Mouse (Mus musculus) neural tube, embryonic 11.5 days (tissue): ENCODE measurements at regions not wholly inside any gene's neighbourhood (a gene's known extent, or its start where the extent isn't known, plus 50 kb on each side); places are given as distances from the start of the nearest gene placed in this dataset.
"Not testable (repeated sequence)": the region's sequence is repeated elsewhere in the genome, so short reads cannot be mapped to it uniquely, and the experiment has no call there.

Source experiments
- ATAC-seq: fragments of 200-750 bp; cut with Nextera tagmentation; 2 replicates; pipeline ENCODE4 v1.8.0; 2017; ENCODE audit warnings: moderate number of reproducible peaks, mild to moderate bottlenecking, moderate TSS enrichment, moderate library complexity; ENCODE audit not compliant: insufficient read depth, low FRiP score, low TSS enrichment
- DNase-seq: peaks from one replicate; pipeline ENCODE4 v3.0.0-alpha.2; 2015; ENCODE audit warnings: low spot score
- H3K27ac ChIP-seq: fragments of 300-500 bp; sonication (generic); 2 replicates; pipeline ENCODE4 v1.5.1; 2014; ENCODE audit warnings: low read depth, mild to moderate bottlenecking, low read length
- H3K27me3 ChIP-seq: fragments of 300-500 bp; sonication (generic); 2 replicates; pipeline ENCODE4 v1.6.1; 2014; ENCODE audit warnings: mild to moderate bottlenecking, low read length, mixed read lengths; ENCODE audit not compliant: control insufficient read depth, insufficient read depth
- H3K36me3 ChIP-seq: fragments of 300-500 bp; sonication (generic); 2 replicates; pipeline ENCODE4 v1.6.1; 2014; ENCODE audit warnings: mild to moderate bottlenecking, low read length, moderate library complexity, mixed read lengths; ENCODE audit not compliant: control insufficient read depth, insufficient read depth
- H3K4me1 ChIP-seq: fragments of 300-500 bp; sonication (generic); 2 replicates; pipeline ENCODE4 v1.6.1; 2014; ENCODE audit warnings: low read length, mixed read lengths; ENCODE audit not compliant: control insufficient read depth, insufficient read depth
- H3K4me2 ChIP-seq: fragments of 300-500 bp; sonication (generic); 2 replicates; pipeline ENCODE4 v1.6.1; 2014; ENCODE audit warnings: low read depth, mild to moderate bottlenecking, moderate library complexity
- H3K4me3 ChIP-seq: fragments of 300-500 bp; sonication (generic); 2 replicates; pipeline ENCODE4 v1.5.1; 2014; ENCODE audit warnings: low read depth, low read length
- H3K9ac ChIP-seq: fragments of 300-500 bp; sonication (generic); 2 replicates; pipeline ENCODE4 v1.6.1; 2014; ENCODE audit warnings: mild to moderate bottlenecking, low read length
- H3K9me3 ChIP-seq: fragments of 300-500 bp; sonication (generic); 2 replicates; pipeline ENCODE4 v1.6.1; 2016; ENCODE audit warnings: low read length; ENCODE audit not compliant: control insufficient read depth
- WGBS: fragments of 180-500 bp; shearing (Covaris S2); extraction: QIAGEN DNeasy Blood & Tissue Kit; methylation state at CpG from one replicate; pipeline ENCODE4 v1.1.7; 2014; 5-methylcytosine and 5-hydroxymethylcytosine counted together

DNA sequence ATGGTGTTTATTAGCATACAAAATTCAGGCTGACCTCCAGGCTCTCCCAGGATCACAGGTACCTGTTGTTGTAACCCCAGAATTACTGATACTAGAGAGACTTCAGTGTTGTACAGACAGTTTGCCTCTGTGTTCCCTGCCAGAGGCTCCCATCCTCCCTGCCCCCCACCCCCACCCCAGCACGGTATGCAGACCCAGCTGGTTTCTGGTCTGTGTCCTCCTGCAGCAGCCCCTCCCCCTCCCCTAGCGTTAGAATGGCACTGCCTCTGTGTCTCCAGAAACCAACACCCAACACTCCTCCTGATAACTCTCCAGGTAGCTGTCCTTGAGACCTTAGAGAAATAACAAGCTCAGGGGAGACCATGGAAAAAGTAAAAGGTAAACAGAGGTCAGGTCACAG lies 116.6 kb upstream of the Camk1g start:
- ATAC-seq, H3K9me3 ChIP-seq, H3K36me3 ChIP-seq, DNase-seq, H3K9ac ChIP-seq, H3K27ac ChIP-seq, H3K27me3 ChIP-seq, H3K4me1 ChIP-seq, H3K4me3 ChIP-seq, H3K4me2 ChIP-seq: not testable (repeated sequence)
- WGBS: 0% methylated on average over 2 of the region's 2 CpGs

GRCm38 (mm10) chr1:193484977-193485376 lies 114.9 kb upstream of the Camk1g start:
- H3K27me3 ChIP-seq: no peaks in the 10 kb centered on the region
- no peak overlapping the region; the same call in 1 of the 2 replicates for H3K27ac ChIP-seq
- H3K36me3 ChIP-seq: no peaks in the 10 kb centered on the region
- H3K9ac ChIP-seq: no peak overlapping the region
- H3K4me1 ChIP-seq: 0 out of 2 replicates have a peak, but pooled peaks cover 3% of the 10 kb centered on the region
- WGBS: 74% methylated on average over 11 of the region's 11 CpGs
- DNase-seq (no peak), ATAC-seq (no peak; the same call in 1 of the 2 replicates)
- no peak overlapping the region for H3K4me2 ChIP-seq
- H3K9me3 ChIP-seq: no peaks in the 10 kb centered on the region
- H3K4me3 ChIP-seq: no peak overlapping the region

- 59% methylated on average over 1 of the region's 1 CpGs for WGBS
Observed at GRCm38 (mm10) chr1:193477298-193477697, 107.2 kb upstream of the Camk1g start.

GRCm38 (mm10) chr1:193476805-193477204 lies 106.7 kb upstream of the Camk1g start:
- 80% methylated on average over 7 of the region's 7 CpGs for WGBS
- H3K4me2 ChIP-seq: no peak overlapping the region
- H3K27ac ChIP-seq: no peak overlapping the region
- no peak for DNase-seq
- no peak overlapping the region for H3K9ac ChIP-seq
- no peaks in the 10 kb centered on the region for H3K4me1 ChIP-seq
- no peaks in the 10 kb centered on the region for H3K36me3 ChIP-seq
- no peaks in the 10 kb centered on the region for H3K27me3 ChIP-seq
- no peaks in the 10 kb centered on the region for H3K9me3 ChIP-seq
- no peak for ATAC-seq
- H3K4me3 ChIP-seq: no peak overlapping the region

More at GRCm38 (mm10) chr1:193477298-193477697, 107.2 kb upstream of the Camk1g start:
- no peak for DNase-seq
- H3K27ac ChIP-seq: no peak overlapping the region
- no peak for ATAC-seq
- H3K4me1 ChIP-seq: no peaks in the 10 kb centered on the region
- H3K9ac ChIP-seq: no peak overlapping the region
- H3K27me3 ChIP-seq: no peaks in the 10 kb centered on the region
- H3K36me3 ChIP-seq: no peaks in the 10 kb centered on the region
- no peak overlapping the region for H3K4me2 ChIP-seq
- no peaks in the 10 kb centered on the region for H3K9me3 ChIP-seq
- H3K4me3 ChIP-seq: no peak overlapping the region

GRCm38 (mm10) chr1:193466306-193466705 lies 96.2 kb upstream of the Camk1g start:
- no peak for ATAC-seq

DNA sequence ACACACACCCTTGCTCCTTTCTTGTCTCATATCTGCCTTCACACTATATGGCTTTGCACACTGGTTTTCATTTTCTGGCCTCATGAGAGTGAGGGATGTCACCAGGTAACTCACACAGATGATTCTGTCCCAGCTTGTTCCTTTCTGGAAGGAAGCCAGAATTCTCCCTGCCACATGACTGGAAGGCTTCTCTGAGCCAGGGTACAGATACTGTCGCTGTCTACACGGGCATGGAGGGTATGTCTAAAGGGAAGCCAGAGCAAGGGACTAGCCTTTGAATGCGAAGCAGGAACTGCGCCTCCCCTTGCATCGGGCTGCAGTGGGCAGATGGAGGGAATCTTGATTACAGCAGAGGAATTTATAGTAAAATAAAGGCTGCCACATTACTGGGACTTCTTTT lies 89.6 kb upstream of the Camk1g start:
- Histone ChIP-seq H3K27ac (no peak overlapping the region), H3K4me1 (no peaks in the 10 kb centered on the region), H3K9ac (no peak overlapping the region), H3K4me3 (no peak overlapping the region), H3K27me3 (no peaks in the 10 kb centered on the region), H3K9me3 (no peaks in the 10 kb centered on the region), H3K4me2 (no peak overlapping the region), H3K36me3 (no peaks in the 10 kb centered on the region)
- ATAC-seq (no peak), DNase-seq (no peak)
- WGBS: 83% methylated on average over 5 of the region's 5 CpGs

More at GRCm38 (mm10) chr1:193466306-193466705, 96.2 kb upstream of the Camk1g start:
- H3K9ac ChIP-seq: no peak overlapping the region
- no peak overlapping the region for H3K4me2 ChIP-seq
- H3K27ac ChIP-seq: no peak overlapping the region
- no peaks in the 10 kb centered on the region for H3K9me3 ChIP-seq
- no peaks in the 10 kb centered on the region for H3K27me3 ChIP-seq
- no peaks in the 10 kb centered on the region for H3K4me1 ChIP-seq
- no peak for DNase-seq
- no peaks in the 10 kb centered on the region for H3K36me3 ChIP-seq
- no peak overlapping the region for H3K4me3 ChIP-seq

DNA sequence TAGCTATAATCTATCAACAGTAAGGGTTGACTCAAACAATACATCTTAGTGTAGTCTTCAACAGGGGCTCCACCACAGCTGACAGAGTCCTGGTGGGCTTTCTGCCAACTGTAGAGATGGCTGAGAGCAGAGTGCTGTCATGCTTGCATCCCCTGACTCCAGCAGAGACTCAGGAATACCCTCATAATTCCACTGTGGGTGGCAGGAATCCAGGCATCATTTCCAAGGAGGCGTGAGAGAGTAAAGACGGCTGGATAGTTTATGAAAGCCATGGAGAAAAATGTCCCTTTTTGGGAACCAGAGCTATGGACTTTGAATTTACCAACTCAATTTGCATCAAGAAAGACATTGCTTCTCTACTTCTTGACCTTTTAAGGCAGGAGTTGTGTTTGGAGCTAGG lies 87.8 kb upstream of the Camk1g start:
- H3K4me3 ChIP-seq: no peak overlapping the region
- ATAC-seq: no peak

GRCm38 (mm10) chr1:193453654-193454053 lies 83.6 kb upstream of the Camk1g start:
- no peak overlapping the region for H3K4me2 ChIP-seq
- no peaks in the 10 kb centered on the region for H3K36me3 ChIP-seq
- no peak overlapping the region for H3K4me3 ChIP-seq
- DNase-seq (no peak), ATAC-seq (no peak)
- no peak overlapping the region for H3K9ac ChIP-seq
- no peaks in the 10 kb centered on the region for H3K27me3 ChIP-seq
- 90% methylated on average over 2 of the region's 2 CpGs for WGBS
- no peak overlapping the region for H3K27ac ChIP-seq
- peaks cover 6% of the 10 kb centered on the region; the same call in 1 of the 2 replicates for H3K4me1 ChIP-seq
- H3K9me3 ChIP-seq: no peaks in the 10 kb centered on the region

More for the DNA sequence above, 87.8 kb upstream of the Camk1g start:
- no peaks in the 10 kb centered on the region for H3K4me1 ChIP-seq
- WGBS: 87% methylated on average over 2 of the region's 2 CpGs
- no peaks in the 10 kb centered on the region for H3K9me3 ChIP-seq
- no peak overlapping the region for H3K27ac ChIP-seq
- no peak for DNase-seq
- H3K36me3 ChIP-seq: no peaks in the 10 kb centered on the region
- H3K4me2 ChIP-seq: no peak overlapping the region
- no peaks in the 10 kb centered on the region for H3K27me3 ChIP-seq
- H3K9ac ChIP-seq: no peak overlapping the region

DNA sequence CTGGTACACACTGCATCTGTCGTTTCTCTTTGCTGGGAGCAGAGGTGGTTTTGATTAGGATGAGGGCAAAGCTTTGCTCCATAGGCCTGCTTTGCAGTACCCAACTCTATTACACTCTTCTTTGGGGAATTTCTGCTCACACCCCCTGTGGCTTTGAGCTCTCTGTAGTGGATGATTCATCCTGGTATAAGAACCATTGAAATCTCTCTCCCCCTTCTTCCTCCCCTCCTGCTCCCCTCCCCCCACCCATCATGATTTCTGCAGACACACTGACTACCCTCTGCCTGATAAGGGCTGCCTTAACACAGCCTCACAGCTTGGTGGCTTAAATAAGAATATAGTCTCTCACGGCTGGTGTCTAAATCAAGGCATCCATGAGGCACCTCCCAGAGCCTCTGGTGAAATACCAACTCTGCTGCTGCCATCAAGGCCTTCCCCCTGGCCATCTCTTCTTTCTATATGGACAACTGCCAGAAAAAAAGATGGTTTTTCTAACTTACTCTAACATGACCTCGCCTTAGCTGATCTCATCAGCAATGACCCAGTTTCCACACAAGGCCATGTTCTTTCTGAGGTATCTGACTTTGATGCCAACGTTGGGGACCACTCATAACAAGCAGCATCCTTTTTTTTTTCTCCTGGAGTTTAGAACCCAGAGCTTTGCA lies 81.5 kb upstream of the Camk1g start:
- no peak for ATAC-seq
- no peak overlapping the region for H3K4me3 ChIP-seq
- H3K9me3 ChIP-seq: no peaks in the 10 kb centered on the region
- H3K4me2 ChIP-seq: no peak overlapping the region
- no peaks in the 10 kb centered on the region for H3K36me3 ChIP-seq
- H3K27ac ChIP-seq: no peak overlapping the region
- no peak overlapping the region for H3K9ac ChIP-seq
- DNase-seq: no peak
- peaks cover 6% of the 10 kb centered on the region; the same call in 1 of the 2 replicates for H3K4me1 ChIP-seq
- WGBS: 72% methylated on average over 4 of the region's 4 CpGs
- no peaks in the 10 kb centered on the region for H3K27me3 ChIP-seq
